Mouse (Mus musculus) forebrain, embryonic 16.5 days (tissue): ENCODE results near the gene Gm10837. TPM values are rescaled to one million over a fixed set of nuclear protein-coding genes. Genes with fewer than 3 reads are reported as not detected.

Source experiments
- ATAC-seq: fragments of 200-750 bp; cut with Nextera tagmentation; 2 replicates; pipeline ENCODE4 v1.8.0; 2017; ENCODE audit warnings: mild to moderate bottlenecking, moderate library complexity
- H3K27ac ChIP-seq: fragments of 300-500 bp; sonication (generic); 2 replicates; pipeline ENCODE4 v1.5.1; 2014; ENCODE audit warnings: low read length, control low read depth
- H3K27me3 ChIP-seq: fragments of 300-500 bp; sonication (generic); replicated peaks from 2 replicates; pipeline ENCODE4 v1.6.1; 2014; ENCODE audit warnings: low read length; ENCODE audit not compliant: control insufficient read depth, insufficient read depth
- H3K36me3 ChIP-seq: fragments of 300-500 bp; sonication (generic); 2 replicates; pipeline ENCODE4 v1.6.1; 2014; ENCODE audit not compliant: control insufficient read depth, insufficient read depth
- H3K4me1 ChIP-seq: fragments of 300-500 bp; sonication (generic); replicated peaks from 2 replicates; pipeline ENCODE4 v1.6.1; 2014; ENCODE audit warnings: low read length; ENCODE audit not compliant: control insufficient read depth, insufficient read depth
- H3K4me2 ChIP-seq: fragments of 300-500 bp; sonication (generic); 2 replicates; pipeline ENCODE4 v1.6.1; 2014; ENCODE audit warnings: mild to moderate bottlenecking, low read length, control low read depth
- H3K4me3 ChIP-seq: fragments of 300-500 bp; sonication (generic); replicated peaks from 2 replicates; pipeline ENCODE4 v1.5.1; 2014; ENCODE audit warnings: mild to moderate bottlenecking, low read length, control low read depth
- H3K9ac ChIP-seq: fragments of 300-500 bp; sonication (generic); replicated peaks from 2 replicates; pipeline ENCODE4 v1.6.1; 2014; ENCODE audit warnings: low read depth, low read length, control low read depth
- H3K9me3 ChIP-seq: fragments of 300-500 bp; sonication (generic); 2 replicates; pipeline ENCODE4 v1.6.1; 2016; ENCODE audit warnings: low read length; ENCODE audit not compliant: control insufficient read depth
- WGBS: fragments of 180-500 bp; shearing (Covaris S2); extraction: QIAGEN DNeasy Blood & Tissue Kit; methylation state at CpG from one replicate; pipeline ENCODE4 v1.1.7; 2014; 5-methylcytosine and 5-hydroxymethylcytosine counted together
- polyA plus RNA-seq: library from polyadenylated mRNA; unstranded; fragments of >200 nt; fragmentation: Nextera tagmentation; extraction: Ambion mirVana; gene quantifications from 2 replicates; pipeline ENCODE4 v1.2.1, GENCODE M21; 2015

Gene Gm10837
- polyA plus RNA-seq, 1 experiment from 2014 or later, result 0.41 TPM

DNA sequence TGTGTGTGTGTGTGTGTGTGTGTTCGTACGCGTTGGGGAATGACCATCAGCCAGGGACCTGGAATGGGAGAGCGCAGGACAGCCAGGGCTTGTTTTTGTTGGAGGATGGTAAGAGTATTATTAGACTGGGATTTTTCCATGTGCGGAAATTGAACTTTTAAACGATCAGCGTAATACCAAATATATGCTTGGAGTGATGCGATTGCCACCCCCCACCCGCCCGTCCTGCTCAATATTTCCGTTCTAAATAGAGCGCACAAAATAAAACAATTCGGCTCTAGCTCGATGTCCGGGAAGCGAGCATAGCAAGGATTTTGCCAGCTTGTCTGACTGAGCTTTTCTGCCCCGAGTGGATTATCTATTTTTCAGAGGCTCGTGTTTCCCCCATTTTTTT, 13.6 kb upstream of the Gm10837 start:
- Histone ChIP-seq H3K4me3 (peak overlapping the region; percentile 56), H3K36me3 (no peaks in the 10 kb centered on the region), H3K9me3 (no peaks in the 10 kb centered on the region), H3K9ac (peak overlapping the region; percentile 71), H3K27me3 (peaks cover 14% of the 10 kb centered on the region; the same call in 1 of the 2 replicates), H3K4me1 (peaks cover 31% of the 10 kb centered on the region), H3K4me2 (peak overlapping the region; percentile 74), H3K27ac (peak overlapping the region; percentile 91; the same call in 1 of the 2 replicates)
- ATAC-seq, result no peak
- 0% methylated on average over 18 of the region's 18 CpGs for WGBS

GRCm38 (mm10) chr14:122477261-122477671, 13.1 kb upstream of the Gm10837 start:
- no peak for ATAC-seq
- WGBS, result under 1% methylated on average over 20 of the region's 20 CpGs

GRCm38 (mm10) chr14:122477971-122478573, 12.3 kb upstream of the Gm10837 start:
- H3K4me1 ChIP-seq, result peaks cover 40% of the 10 kb centered on the region
- peak overlapping the region; percentile 74 for H3K4me2 ChIP-seq
- H3K9me3 ChIP-seq, result no peaks in the 10 kb centered on the region
- ATAC-seq, result no peak
- H3K27ac ChIP-seq, result peak overlapping the region; percentile 11
- peak overlapping the region; percentile 56 for H3K4me3 ChIP-seq
- no peaks in the 10 kb centered on the region for H3K36me3 ChIP-seq
- H3K27me3 ChIP-seq, result peaks cover 20% of the 10 kb centered on the region
- peak overlapping the region; percentile 59 for H3K9ac ChIP-seq
- WGBS, result 3% methylated on average over 9 of the region's 9 CpGs

More at GRCm38 (mm10) chr14:122477261-122477671, 13.1 kb upstream of the Gm10837 start:
- peak overlapping the region; percentile 91 for H3K27ac ChIP-seq
- H3K27me3 ChIP-seq, result peaks cover 18% of the 10 kb centered on the region; the same call in 1 of the 2 replicates
- no peaks in the 10 kb centered on the region for H3K36me3 ChIP-seq
- peak overlapping the region; percentile 71 for H3K9ac ChIP-seq
- peaks cover 33% of the 10 kb centered on the region for H3K4me1 ChIP-seq
- no peaks in the 10 kb centered on the region for H3K9me3 ChIP-seq
- peak overlapping the region; percentile 74 for H3K4me2 ChIP-seq
- peak overlapping the region; percentile 56 for H3K4me3 ChIP-seq

DNA sequence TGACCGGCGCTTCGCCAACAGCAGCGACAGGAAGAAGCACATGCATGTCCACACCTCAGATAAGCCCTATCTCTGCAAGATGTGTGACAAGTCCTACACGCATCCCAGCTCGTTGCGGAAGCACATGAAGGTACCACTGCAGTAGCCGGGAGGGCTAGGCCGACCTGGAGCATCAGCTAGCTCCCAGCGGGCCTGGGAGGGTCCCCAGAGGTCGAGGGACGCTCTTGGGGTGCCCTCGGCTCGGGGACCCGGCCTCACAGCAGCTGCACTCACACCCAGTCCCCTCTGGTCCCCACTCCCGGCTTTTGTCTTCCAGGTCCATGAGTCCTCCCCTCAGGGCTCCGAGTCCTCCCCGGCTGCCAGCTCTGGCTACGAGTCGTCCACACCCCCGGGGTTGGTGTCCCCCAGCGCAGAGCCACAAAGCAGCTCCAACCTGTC, 11.8 kb upstream of the Gm10837 start:
- peak overlapping the region; percentile 11 for H3K27ac ChIP-seq
- under 1% methylated on average over 22 of the region's 22 CpGs for WGBS
- peaks cover 40% of the 10 kb centered on the region for H3K4me1 ChIP-seq
- no peak for ATAC-seq
- H3K27me3 ChIP-seq, result peaks cover 23% of the 10 kb centered on the region
- H3K4me3 ChIP-seq, result peak overlapping the region; percentile 56
- H3K9ac ChIP-seq, result peak overlapping the region; percentile 59
- no peaks in the 10 kb centered on the region for H3K36me3 ChIP-seq
- H3K9me3 ChIP-seq, result no peaks in the 10 kb centered on the region
- H3K4me2 ChIP-seq, result peak overlapping the region; percentile 74

DNA sequence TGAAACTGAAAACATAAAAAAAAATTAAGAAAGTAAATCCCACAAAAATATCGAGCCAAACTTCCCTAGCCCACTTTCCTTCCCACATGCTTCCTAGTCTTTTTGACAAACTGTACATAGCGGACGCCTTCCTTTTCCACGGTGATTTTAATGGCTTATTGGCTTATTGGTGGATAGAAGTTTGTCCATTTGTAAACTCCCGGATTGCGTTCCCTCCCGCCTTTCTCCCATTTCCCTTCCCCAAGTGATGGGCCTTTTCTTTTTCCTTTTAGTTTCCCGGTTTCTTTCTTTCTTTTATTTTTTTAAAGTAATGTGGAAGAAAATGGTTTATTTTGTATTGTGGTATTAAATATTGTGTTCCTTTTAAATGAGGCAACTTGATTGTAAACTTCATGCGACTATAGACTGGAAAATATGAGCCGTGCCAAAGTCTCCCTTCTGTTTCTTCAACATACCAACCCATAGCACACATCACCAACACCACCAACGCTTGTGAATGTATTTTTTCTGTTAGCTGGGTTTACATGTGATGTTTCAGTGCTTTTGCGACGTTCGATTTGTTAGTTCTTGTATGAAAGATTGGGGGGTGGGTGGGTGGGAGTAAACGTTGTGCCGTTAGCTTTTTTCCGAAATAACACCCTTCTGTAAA, 10.8 kb upstream of the Gm10837 start:
- WGBS, result 14% methylated on average over 17 of the region's 17 CpGs
- no peaks in the 10 kb centered on the region for H3K36me3 ChIP-seq
- no peak overlapping the region for H3K27ac ChIP-seq
- peak overlapping the region; percentile 56 for H3K4me3 ChIP-seq
- H3K4me2 ChIP-seq, result peak overlapping the region; percentile 30; the same call in 1 of the 2 replicates
- ATAC-seq, result no peak
- H3K4me1 ChIP-seq, result peaks cover 32% of the 10 kb centered on the region
- peaks cover 31% of the 10 kb centered on the region for H3K27me3 ChIP-seq
- no peaks in the 10 kb centered on the region for H3K9me3 ChIP-seq
- H3K9ac ChIP-seq, result no peak overlapping the region

DNA sequence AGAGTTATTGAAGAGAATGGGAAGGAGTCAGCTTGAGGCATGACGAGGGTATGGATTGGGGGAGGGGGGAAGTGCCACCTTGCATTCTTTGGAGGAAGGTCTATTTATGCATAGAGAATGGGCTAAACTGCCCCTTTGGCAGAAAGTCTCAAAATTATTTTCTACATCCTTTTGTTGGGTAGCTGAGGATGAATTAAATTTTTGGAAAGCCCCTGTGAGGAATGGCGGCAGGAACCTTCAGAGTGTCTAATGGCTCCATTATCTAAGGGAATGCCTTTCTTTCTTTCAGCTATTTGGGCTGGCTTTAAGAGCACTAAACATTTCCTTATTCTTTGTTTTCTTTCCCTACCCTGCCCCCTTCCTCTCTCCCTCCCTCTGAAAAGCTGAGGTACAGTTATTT, 10.0 kb upstream of the Gm10837 start:
- Histone ChIP-seq H3K9ac (no peak overlapping the region), H3K4me2 (peak overlapping the region; percentile 42), H3K4me1 (peaks cover 29% of the 10 kb centered on the region), H3K27ac (no peak overlapping the region), H3K4me3 (peak overlapping the region; percentile 22), H3K9me3 (no peaks in the 10 kb centered on the region), H3K36me3 (no peaks in the 10 kb centered on the region), H3K27me3 (peaks cover 38% of the 10 kb centered on the region)
- 19% methylated on average over 2 of the region's 2 CpGs for WGBS
- ATAC-seq, result no peak

DNA sequence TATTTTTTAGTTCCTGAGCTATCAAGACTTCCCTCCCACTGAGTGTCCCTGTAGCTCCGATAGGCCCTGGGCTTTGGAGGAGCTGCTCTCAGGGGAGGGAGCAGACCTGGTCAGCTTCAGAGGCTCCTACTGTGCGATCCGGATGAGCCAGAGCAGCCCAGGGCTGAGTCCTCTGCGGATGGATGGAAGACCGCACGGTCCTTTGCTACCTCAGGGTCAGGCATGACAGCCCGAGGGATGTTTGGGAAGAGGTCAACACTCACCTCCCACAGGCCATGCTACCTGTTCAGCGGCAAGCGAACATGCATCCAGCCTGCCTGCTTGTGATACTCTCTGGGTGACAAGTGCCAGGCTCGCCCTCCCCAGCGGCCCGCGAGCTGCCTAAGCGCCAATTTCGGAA, 9.2 kb upstream of the Gm10837 start:
- Histone ChIP-seq H3K36me3 (no peaks in the 10 kb centered on the region), H3K4me2 (peak overlapping the region; percentile 41), H3K4me3 (peak overlapping the region; percentile 25), H3K27ac (peak overlapping the region; percentile 52; the same call in 1 of the 2 replicates), H3K9ac (peak overlapping the region; percentile 38; the same call in 1 of the 2 replicates), H3K9me3 (no peaks in the 10 kb centered on the region), H3K4me1 (peaks cover 22% of the 10 kb centered on the region), H3K27me3 (peaks cover 43% of the 10 kb centered on the region)
- ATAC-seq, result peak; percentile 24; the same call in 1 of the 2 replicates
- WGBS, result 24% methylated on average over 15 of the region's 15 CpGs

GRCm38 (mm10) chr14:122482081-122483023, 8.0 kb upstream of the Gm10837 start:
- H3K36me3 ChIP-seq, result no peaks in the 10 kb centered on the region
- H3K9me3 ChIP-seq, result no peaks in the 10 kb centered on the region
- WGBS, result 12% methylated on average over 38 of the region's 38 CpGs
- peak; percentile 5; the same call in 1 of the 2 replicates for ATAC-seq
- H3K4me3 ChIP-seq, result peak overlapping the region; percentile 12
- H3K9ac ChIP-seq, result peak overlapping the region; percentile 45
- peak overlapping the region; percentile 41 for H3K4me2 ChIP-seq
- peaks cover 19% of the 10 kb centered on the region for H3K4me1 ChIP-seq
- peak overlapping the region; percentile 67 for H3K27ac ChIP-seq
- H3K27me3 ChIP-seq, result peaks cover 46% of the 10 kb centered on the region

GRCm38 (mm10) chr14:122483024-122483385, 7.4 kb upstream of the Gm10837 start:
- peak overlapping the region; percentile 12 for H3K4me3 ChIP-seq
- H3K27ac ChIP-seq, result peak overlapping the region; percentile 67
- no peaks in the 10 kb centered on the region for H3K36me3 ChIP-seq
- peak overlapping the region; percentile 41 for H3K4me2 ChIP-seq
- peak overlapping the region; percentile 45 for H3K9ac ChIP-seq
- H3K27me3 ChIP-seq, result peaks cover 47% of the 10 kb centered on the region
- H3K9me3 ChIP-seq, result no peaks in the 10 kb centered on the region
- ATAC-seq, result no peak
- H3K4me1 ChIP-seq, result peaks cover 19% of the 10 kb centered on the region
- WGBS, result 14% methylated on average over 5 of the region's 5 CpGs
